Mouse (Mus musculus) CD4-positive, CD25-positive, alpha-beta regulatory T cell, adult 4 months (primary cell): ENCODE data around the gene Dzip1l. TPM values are rescaled to one million over a fixed set of nuclear protein-coding genes. Genes with fewer than 3 reads are reported as not detected.
"Not testable (repeated sequence)": the region's sequence is repeated elsewhere in the genome, so short reads cannot be mapped to it uniquely, and the experiment has no call there.

Experiments
- ATAC-seq: one replicate; pipeline ENCODE4 v1.8.0; 2017
- polyA plus RNA-seq, 2 experiments: library from polyadenylated mRNA; unstranded; fragments of 100-300 nt; shearing (Covaris generic); gene quantifications; one replicate each; pipeline ENCODE4 v1.2.1; 2017

Gene Dzip1l
- polyA plus RNA-seq, result not detected

DNA sequence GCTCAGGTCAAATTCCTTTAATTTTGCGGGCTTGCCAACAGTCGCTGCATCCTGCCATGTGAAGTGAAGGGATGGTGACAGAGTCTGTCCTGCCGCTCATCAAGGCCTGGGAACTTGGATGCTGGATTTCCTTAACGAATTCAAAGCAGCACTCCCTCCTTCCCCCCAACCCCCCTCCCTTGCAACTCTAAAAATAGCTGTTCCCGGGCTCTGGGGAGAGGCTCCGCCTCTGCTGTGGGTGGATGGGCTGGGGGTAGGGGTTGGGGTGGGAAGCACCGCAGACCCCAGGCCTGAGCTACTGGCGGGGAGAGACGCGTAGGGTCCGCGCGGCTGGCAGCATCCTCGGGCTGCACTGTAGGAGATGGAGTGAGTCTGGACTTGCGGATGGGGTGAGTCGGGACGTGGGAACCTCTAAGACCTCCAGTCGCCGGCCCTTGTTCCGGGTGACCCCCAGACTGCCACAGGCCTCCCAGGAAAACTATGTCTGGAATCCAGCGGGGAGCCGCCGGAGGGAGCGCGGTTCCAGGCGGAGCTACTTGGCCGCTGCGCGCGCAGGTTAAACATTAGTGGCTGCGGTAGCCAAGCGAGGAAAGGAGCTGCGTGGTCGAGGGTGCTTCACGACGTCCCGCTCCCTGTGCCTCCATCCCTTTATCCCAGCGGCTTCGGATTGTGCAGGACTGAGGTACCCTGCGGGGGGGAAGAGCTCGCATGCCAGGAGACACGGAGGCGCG is at the start of gene Dzip1l:
Gene Dzip1l, plus strand, starts transcription at position 216 of the 731 bp plus-strand sequence.
- ATAC-seq, result no peak

GRCm38 (mm10) chr9:99580655-99581054 is 48.6 kb upstream of the Dzip1l start:
- ATAC-seq, result peak; percentile 57

GRCm38 (mm10) chr9:99587505-99588202 is 41.6 kb upstream of the Dzip1l start:
- no peak for ATAC-seq

DNA sequence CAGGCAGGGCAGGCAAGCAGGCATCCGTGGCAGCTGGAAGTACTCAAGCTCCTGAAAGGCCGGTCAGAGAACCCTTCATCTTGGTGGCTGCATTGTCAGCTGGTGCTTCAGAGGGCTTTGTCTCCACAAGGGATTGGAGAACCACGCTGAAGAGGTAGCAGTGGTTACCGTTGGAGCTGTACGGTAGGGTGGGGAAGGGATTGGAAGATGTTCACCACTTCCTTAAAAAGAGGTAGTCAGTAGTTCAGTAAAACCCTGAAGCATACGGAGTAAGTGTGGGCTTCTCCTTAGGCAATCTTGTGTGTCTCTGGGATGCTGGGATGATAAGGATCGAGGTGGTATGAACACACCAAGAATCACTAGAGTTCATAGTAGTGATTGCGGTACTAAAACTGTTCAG is 38.2 kb upstream of the Dzip1l start:
- ATAC-seq, result no peak

DNA sequence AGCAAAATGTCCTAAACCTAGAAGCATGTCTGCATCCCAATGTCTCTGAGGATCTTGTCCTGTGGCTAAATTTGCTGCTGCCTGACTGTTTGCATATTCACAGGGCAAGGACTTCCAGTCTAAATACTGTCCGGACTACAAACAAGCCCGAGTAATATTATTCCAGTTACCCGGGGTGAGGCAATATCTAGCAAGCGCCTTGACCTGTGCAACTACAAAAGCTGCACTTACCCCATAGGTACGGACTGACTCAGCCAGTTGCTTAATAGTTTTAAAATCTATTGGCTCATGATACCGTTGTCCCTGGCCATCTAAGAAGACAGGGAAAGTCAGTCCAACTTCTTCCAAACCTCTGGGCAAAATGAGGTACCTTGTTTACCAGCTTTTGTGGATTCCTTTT is 30.2 kb upstream of the Dzip1l start:
- not testable (repeated sequence) for ATAC-seq

- ATAC-seq, result no peak
Measured at GRCm38 (mm10) chr9:99603566-99603965, 25.7 kb upstream of the Dzip1l start.

DNA sequence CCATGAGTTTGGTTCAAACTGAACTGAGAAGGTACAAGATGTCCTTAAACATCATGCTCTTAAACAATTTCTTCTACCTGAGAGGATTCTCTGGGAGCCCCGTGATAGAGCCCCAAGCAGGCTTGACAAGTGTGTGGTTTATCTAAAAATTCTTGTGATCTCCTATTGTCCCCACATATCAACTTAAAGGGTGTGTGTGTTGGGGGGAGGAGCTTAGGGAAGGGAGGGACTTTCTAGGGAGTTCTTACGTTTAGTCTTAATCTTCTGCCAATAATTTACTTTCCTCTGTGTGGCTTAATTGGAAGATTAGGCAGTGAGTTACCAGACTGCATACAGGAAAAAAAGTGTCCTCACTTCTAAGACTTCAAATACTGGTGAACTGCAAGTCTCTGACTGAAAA is 17.1 kb upstream of the Dzip1l start, which contains the start of gene A4gnt:
Gene A4gnt, plus strand, starts transcription at position 301 of the 400 bp plus-strand sequence.
- ATAC-seq, result no peak

- no peak for ATAC-seq
Measured at GRCm38 (mm10) chr9:99619688-99620087, 9.6 kb upstream of the Dzip1l start.

GRCm38 (mm10) chr9:99620196-99620595 is 9.1 kb upstream of the Dzip1l start:
- no peak for ATAC-seq

- ATAC-seq, result no peak
Measured at GRCm38 (mm10) chr9:99622034-99622433, 7.3 kb upstream of the Dzip1l start.

DNA sequence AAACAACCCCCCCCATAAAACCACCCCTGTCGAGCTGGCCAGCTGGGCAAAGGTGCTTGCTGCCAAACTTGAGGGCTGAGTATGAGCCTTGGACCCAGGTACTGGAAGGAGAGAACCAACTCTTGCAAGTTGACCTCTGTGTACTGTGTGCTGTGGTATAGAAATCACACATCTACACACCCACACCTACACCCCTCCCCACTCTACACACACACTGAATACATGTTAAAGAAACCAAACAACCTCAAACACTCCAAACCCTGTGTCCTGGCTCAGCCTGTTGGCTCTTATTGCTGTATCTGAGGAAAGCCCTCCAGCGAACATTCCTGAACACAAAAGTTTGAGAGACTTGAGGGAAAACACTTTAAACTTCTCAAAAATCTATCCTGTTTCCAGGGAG is 6.3 kb upstream of the Dzip1l start:
- ATAC-seq, result no peak

GRCm38 (mm10) chr9:99624117-99624516 is 5.2 kb upstream of the Dzip1l start:
- ATAC-seq, result no peak

GRCm38 (mm10) chr9:99628581-99628980 is 715 bp upstream of the Dzip1l start:
- ATAC-seq, result no peak

- ATAC-seq, result no peak
Measured at GRCm38 (mm10) chr9:99630071-99630470, 775 bp downstream of the Dzip1l start.

- no peak for ATAC-seq
Measured at GRCm38 (mm10) chr9:99630528-99631125, 1.3 kb downstream of the Dzip1l start.

- ATAC-seq, result no peak
Measured at GRCm38 (mm10) chr9:99631781-99632180, 2.5 kb downstream of the Dzip1l start.

DNA sequence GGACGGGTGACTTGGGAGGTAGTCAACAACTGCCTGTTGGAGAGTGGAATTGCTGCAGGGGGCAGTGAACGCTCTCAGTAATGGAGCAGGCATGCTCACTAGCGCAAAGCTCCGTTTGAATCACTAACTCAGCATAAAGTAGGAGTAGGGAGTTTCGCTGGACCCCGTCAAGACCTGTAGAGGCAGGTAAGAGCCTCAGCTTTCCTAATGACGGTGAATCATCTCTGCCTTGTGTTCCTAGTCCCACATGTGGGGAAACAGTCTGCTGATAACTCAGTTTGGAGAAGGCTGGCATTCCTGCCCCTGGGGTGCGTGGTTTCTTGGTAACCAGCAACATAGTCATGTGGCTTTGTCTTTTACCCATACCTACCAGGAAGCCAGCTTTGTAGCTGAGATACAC is 3.0 kb downstream of the Dzip1l start:
- no peak for ATAC-seq

GRCm38 (mm10) chr9:99636776-99637175 is 7.5 kb downstream of the Dzip1l start:
- no peak for ATAC-seq

- no peak for ATAC-seq
Measured at GRCm38 (mm10) chr9:99637227-99637626, 7.9 kb downstream of the Dzip1l start.

- no peak for ATAC-seq
Measured at GRCm38 (mm10) chr9:99637736-99638135, 8.4 kb downstream of the Dzip1l start.

- no peak for ATAC-seq
Measured at GRCm38 (mm10) chr9:99639957-99640356, 10.7 kb downstream of the Dzip1l start.

DNA sequence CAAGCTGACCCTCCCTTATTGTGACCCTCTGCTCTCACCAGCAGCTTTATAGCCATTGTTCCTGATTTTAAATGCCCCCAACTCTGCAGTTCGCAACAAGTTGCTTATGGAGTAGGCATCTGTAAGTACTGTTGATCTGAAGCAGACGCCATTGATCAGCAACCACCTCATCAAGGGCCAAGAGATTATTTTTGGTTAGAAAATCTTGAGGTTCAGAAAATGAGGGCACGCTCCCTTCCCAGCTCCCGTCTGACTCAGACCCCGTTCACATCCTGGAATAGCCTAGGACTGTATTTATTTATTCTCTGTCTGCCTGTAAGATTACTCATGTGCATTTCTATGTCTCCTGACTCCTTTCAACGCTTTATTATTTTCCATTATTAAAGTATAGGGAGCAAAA is 16.1 kb downstream of the Dzip1l start:
- no peak for ATAC-seq

GRCm38 (mm10) chr9:99646102-99646501 is 16.8 kb downstream of the Dzip1l start:
- ATAC-seq, result no peak

DNA sequence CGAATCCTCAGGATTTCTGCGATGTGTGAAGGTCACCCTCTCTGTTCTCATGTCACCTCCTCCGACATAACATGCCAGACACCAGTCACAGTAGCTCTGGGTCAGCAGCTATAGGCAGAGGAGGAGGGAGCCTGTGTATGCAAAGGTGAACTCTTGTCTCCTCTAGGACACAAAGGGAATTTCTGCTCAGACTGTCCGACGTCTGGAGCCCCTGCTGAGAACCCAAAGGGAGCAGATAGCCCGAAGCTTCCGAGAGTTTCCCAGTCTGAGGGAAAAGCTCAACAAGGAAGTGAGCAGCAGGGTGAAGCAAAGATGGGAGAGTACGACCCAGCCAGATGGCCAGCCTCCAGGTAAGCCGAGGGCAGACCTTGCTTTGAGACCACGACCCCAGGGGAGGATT is 31.5 kb downstream of the Dzip1l start:
- ATAC-seq, result no peak
